Mouse (Mus musculus) 416B (cell line): ENCODE measurements around the gene Olfr279.

Experiments
- DNase-seq: peaks from one replicate; pipeline ENCODE4 v3.0.0; 2011; ENCODE audit warnings: low read depth

Gene Olfr279

DNA sequence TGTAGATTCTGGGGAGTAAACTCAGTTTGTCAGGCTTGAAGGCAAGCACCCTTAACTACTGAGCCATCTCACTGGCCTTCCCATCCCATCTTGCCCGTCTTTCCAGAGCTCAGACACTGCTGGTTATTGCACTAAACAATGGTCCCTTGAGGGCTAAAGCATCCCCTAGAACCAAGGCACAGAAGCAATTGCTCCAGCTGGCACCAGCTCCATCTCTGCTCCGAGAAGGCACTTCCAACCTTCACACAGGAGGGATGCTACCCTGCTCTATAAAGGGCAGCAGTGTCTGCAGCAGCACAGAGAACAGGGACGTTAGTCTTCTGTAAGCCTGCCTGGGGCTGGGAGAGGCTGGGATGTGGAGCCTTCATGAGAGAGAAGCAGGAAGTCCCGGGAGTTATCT, at the start of gene Olfr279:
Olfr279 (plus strand) TSS at position 301 of the 400 bp plus-strand sequence.
- no peak for DNase-seq

DNA sequence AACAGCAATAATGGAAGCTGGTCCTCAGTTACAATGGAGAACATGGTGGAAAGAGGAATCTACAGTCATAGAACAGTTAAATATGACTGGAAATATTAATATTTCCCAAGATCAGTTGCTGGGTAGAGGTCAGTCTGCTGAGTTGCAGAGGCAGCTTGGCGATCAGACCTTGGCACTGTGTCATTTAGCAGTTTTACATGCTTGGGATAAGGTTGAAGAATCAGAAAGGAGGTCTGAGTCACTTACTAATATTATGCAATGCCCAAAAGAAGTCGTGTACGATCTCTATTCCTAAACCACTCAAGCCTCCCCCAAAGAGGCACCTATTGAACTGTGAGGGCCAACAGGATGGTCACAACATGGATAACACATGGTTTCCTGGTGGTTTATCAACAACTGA, 47.6 kb upstream of the Olfr279 start:
- no peak for DNase-seq

DNA sequence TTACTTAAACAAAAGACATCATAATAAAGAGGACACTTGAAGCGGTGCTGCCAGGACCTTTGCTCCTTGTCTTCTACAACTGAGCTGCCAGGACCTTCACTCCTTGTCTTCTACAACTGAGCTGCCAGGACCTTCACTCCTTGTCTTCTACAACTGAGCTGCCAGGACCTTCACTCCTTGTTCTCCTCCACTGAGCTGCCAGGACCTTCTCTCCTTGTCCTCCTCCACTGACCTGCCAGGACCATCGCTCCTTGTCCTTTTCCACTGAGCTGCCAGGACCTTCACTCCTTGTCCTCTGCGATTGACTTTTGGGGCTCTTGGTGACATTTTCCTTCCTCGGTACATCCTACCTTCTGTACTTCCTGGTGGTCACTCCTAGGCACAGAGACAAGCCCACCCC, 43.7 kb upstream of the Olfr279 start:
- no peak for DNase-seq

DNA sequence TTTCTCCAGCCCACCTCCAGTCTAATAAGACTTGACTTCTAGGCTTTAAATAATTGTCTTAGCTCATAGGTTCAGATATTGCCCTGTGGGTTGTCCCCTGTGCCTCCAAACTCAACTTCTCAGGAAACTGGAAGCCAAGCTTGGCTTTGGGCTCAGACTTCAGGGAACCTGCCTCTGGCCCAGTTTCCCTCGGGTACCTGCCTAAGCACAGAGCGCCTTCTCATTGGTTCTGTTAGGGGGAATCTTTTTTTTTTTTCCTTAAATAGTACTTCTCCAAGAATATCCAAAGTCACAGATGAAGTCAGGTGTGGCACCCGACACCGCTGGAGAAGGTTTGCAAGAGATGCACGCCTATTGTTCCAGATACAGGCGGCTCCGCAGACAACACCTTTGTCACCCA, 39.9 kb upstream of the Olfr279 start, which contains the start of gene Olfr281:
Olfr281 (plus strand) TSS at position 301 of the 400 bp plus-strand sequence.
- no peak for DNase-seq

DNA sequence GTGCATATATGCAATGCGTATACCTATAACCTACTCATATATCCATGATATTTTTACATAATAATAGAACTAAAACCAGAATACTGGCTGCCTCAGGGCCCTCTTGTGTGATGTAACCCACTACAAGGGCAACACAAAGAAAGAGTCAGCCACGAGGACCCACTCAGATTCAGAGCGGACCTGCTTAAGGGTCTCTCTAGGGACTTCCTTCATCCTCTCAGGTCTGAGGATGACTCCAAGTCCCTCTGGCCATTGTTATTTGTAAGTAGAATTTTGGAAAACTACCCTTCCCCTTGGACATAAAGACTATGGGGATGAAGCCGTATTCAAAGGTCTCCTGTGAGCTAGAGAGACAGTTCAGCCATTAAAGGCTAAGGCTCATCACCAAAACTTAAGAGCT, 22.6 kb upstream of the Olfr279 start, which contains the start of gene OR5BS1P:
OR5BS1P (plus strand) TSS at position 301 of the 400 bp plus-strand sequence.
- DNase-seq: no peak

DNA sequence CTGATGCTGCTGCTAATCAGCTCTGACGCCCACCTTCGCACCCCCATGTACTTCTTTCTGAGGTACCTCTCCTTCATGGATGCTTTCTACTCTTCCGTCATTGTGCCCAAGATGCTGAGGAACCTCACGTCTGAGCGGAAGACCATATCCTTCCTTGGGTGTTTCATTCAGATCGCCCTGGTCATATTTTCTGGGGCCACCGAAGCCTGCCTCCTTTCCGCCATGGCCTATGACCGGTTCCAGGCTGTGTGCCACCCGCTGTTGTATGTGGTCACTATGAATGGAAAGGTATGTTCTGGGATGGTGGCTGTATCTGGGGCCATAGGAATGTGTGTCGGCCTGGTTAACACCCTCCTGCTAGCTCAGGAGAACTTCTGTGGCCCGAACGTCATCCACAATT, 20.7 kb upstream of the Olfr279 start:
- no peak for DNase-seq

DNA sequence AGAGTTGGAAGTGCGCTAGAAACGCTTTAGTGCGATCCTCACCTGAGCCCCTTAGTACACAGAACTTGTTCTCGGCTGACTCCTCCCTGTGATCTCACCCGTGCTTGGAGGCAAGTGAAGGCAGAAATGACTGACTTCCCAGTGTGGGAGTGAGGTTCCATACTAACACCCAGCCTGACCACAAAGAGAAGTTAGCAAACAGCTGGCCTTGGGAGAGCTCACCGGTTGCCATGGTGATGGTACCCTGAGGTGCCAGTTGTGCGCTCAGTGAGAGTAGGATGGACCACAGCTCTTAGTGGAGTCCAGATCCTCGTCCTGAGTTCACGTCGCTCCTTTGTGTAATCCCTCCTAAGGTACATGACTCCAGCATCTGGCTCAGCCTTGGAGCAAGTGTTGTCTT, 17.2 kb upstream of the Olfr279 start:
- DNase-seq: no peak

DNA sequence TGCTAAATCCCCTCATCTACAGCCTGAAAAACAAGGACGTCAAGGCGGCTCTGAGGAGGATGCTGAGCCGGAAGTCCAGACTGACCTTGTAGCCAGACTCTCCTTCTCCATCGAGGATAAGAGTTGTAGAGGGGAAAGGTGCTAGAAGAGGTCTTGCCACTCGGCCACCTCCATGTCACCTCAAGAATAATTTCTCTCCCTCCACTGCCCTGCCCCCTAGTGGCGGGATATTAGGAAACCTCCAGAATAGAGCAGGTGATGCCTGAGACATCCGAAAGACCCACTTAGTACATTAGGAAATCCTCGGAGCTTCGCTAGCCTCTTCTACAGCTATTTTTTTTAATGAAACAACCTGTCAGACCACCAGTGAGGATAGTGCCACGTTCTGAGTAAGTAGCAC, 16.8 kb upstream of the Olfr279 start:
- DNase-seq: peak; percentile 46

DNA sequence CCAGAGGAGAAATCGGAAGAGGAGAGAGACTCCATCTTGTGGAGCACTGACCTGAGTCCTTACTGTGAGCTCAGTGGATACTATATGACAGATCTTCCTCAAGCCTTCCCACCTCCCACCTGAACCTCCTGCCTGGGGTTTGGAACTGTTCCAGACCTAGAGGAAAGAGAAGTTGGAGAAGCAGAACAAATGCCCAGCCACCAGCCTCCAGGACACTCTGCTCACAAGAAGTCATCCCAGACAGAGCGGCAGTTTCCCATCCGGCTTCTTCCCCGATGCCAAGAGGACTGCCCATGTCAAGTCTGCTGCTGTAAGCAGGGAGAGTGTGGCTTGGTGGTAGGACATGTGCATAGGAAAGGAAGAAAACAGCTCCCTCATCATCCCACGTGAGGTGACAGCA, 15.9 kb upstream of the Olfr279 start:
- no peak for DNase-seq

DNA sequence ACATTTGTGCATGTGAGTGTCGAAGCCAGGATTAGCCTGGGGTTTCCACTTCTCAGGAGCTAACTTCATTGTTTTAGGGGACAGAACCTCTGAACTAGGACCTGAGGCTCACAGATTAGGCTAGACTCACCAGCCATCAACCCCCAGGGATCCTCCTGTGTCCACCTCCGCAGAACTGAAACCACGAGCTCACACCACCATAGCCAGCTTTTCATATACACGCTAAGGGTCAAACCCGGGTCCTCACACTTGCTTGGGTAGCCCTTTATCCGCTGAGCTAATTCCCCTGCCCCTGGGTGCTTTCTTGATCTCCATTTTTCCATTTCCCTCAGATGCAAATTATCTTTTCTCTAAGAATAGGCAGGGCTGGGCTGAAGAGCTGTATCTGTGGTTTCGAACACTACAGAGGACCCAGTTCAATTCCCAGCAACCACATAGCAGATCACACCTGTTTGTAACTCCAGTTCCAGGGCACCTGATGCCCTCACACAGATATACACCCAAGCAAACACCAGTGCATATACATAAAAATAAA, 12.6 kb upstream of the Olfr279 start:
- no peak for DNase-seq

DNA sequence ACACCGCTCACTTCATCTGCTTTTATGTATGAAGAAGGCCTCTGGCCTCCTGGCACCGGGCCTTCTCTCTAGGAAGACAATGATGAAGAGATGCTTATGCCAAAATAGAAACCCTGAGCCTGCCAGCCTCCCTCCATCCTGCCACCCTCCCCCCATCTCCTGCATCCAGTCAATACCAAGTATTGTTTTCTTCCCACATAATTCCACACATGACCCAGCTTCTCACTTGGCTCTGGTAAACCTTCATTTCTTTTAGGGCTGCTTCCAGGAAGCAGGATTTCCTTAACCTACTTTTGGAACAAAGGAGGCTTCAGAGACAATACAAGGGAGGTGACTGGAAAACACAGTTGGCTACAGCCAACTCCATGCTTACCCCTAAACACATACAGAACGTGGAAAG, 9.5 kb upstream of the Olfr279 start, which contains the start of gene Lalba:
Lalba (minus strand) TSS at position 21 of the 400 bp plus-strand sequence.
- no peak for DNase-seq

DNA sequence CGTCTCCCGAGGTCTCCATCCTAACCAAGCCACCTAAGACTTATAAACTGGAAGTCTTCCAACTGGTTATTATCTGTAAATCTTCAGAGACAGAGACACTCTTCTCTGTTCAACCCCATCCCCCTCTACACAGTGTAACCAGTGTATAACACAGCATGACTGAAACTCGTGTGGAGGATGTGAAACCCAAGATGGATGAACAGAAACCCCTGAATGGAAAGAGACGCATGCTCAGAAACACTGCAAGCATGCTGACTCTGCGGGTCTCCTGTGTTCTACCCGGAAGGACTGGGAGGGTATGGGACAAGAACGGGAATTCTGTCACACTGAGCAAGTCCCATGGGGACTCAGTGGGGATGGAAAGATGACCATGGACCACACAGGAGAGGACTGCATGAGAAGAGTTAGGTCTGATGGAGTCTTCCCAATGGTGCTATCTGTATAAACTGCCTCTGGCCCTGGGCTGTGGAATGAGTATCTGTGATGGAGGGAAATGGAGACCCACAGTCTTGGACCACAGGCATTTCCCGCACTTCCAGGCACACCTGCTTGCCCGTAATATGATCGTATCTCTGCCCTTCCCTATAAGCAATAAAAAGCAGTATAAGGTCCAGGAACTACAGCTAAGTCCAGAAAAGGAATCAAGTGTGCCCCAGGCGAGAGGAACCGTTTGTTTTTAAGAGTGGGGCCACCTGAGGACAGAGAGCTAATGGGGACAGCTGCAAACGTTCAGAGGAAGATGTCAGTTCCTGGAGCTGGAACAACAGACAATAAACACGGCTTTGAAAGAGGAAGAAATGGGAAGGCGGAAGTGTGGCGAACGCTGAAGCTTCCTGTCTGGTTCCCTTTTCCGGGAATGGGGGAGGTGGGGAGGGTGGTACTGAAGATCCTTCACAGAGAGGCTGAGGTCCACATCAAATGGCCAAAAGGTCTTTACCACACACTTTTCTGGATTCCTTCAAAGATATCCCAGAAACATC, 8.0 kb upstream of the Olfr279 start:
- DNase-seq: no peak

DNA sequence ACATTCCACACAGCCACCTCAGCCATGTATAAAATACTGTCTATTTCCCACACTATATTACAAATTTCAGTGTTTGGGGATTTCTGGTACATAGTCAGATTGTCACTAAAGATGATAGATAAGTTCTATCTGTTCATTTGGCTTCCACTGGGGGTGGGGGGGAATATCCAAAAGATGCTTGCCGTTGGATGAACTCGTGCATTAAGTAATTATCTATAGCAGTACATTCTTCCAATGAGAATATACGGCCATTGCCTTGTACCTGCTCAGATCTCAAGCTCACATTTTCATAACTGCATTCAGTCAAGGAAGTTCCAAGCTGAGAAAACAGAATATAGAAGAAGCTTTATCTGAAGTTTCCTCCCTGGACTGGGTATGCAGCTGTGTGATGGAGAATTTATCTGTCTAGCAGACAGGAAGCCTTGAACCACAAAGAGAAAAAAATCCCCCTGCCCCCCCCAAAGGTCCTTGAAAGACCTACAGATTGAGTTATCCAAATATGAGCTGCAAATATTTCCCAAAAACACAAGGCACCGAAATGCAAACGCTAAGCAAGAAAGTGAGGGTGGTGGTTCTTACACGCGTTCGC, 5.7 kb upstream of the Olfr279 start:
- peak; percentile 49 for DNase-seq

DNA sequence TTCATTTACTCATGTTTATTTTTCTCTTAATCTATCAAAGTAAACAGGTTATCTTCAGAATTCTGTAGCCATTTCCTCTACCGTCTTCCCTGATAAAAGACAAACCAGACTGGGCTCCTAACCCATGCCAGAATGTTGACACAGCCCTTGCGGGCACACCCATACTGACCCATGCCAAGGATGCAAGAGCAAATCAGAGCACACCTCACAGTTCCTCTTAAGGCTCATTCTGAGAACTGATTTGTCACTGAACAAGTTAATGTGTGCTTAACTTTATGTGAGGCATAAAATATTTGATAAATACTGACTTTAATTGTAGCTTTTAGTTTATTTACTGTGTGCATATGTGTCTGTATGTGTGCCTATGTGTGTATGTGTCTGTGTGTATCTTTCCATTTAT, 870 bp upstream of the Olfr279 start:
- no peak for DNase-seq

DNA sequence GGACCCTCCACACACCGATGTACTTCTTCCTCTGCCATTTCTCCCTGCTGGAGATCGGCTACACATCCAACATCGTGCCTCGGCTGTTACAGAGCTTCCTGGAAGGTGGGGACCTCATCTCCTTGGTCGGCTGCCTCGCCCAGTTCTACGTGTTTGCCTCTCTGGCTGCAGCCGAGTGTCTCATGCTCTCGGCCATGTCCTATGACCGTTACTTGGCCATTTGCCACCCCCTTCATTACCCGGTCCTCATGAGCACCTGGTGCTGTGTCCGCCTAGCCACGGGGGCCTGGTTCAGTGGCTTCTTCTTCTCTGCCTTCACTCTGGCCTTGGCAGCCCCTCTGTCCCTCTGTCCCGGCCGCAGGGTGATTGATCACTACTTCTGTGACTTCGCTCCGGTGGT, 5.4 kb downstream of the Olfr279 start:
- no peak for DNase-seq

DNA sequence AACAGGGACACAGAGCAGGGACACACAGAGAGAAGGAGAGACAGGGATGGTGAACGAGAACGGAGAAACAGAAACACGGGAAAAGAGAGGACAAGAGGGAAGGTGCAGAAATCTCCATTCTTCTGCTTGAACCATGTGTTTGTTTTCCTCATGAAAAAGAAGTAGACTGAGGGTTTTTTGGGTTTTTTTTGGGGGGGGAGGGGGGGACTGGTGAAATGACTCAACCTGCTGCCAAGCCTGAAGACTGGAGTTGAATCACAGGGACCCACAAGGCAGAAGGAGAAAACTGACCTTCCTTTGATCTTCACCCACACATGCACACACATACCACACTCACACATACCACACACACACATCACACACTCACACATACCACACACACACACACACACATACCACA, 11.1 kb downstream of the Olfr279 start:
- no peak for DNase-seq

DNA sequence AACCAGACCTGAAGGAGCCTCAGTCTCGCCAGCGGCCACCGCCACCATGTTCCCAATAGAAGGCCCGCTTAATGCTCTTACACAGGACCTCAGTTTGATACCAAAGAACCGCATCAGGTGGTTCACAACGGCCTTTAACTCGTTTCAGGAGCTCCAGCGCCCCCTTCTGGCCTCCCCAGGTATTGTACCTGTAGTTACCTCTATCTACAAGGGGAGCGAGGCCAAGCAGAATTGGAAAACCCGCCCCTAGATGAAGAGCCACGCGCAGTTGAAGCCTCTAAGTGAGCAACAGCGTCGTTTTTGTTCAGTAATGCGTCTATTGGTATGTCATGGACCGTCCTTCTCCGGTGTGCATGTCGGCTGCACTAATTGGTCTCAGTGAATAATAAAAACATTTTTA, 12.3 kb downstream of the Olfr279 start:
- DNase-seq: peak; percentile 81

DNA sequence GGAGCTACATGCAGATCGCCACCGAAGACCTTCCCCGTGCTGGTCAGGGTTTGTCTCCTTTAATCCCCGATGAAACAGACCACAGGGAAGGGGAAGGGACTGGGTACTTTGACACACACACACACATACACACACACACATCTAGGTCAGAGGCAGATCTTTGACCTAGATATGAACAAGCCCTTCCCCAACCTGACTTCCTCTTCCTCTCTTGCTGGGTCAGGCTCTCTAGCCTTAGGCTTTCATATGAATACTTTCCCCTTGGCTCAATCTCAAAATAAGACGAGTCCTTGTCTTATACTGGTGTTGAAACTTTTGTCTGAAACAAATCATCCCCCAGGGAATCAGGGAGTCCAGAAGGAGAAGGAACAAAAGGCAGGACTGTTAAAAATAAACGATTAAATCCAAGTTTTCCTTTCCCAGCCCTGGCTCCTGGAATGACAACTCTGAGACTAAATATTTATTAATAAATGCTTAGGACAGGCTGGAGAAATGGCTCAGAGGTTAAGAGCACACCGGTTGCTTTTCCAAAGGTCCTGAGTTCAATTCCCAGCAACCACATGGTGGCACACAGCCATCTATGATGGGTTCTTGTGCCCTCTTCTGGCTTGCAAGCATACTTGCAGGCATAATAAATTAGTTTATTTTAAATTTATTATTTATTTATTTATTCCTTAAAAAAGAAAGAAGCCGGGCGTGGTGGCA, 14.2 kb downstream of the Olfr279 start:
- DNase-seq: peak; percentile 83

DNA sequence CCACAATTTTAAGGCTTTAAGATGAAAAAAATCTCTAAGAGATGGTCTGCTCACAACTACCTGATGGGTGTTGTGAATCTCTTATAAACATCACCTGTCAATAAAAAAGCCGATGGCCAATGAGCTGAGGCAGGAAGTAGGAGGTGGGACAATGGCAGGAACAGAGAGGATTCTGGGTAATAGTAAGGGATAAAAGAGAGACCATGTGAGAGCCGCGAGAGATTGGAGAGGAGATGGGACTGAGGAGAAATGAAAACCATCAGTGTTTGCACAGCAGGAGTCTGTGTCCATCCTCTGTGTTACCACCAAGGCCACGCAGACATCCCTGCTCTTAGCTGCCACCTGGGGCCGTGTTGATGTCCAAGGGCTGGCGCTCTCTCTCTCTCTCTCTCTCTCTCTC, 15.1 kb downstream of the Olfr279 start:
- peak; percentile 52 for DNase-seq

DNA sequence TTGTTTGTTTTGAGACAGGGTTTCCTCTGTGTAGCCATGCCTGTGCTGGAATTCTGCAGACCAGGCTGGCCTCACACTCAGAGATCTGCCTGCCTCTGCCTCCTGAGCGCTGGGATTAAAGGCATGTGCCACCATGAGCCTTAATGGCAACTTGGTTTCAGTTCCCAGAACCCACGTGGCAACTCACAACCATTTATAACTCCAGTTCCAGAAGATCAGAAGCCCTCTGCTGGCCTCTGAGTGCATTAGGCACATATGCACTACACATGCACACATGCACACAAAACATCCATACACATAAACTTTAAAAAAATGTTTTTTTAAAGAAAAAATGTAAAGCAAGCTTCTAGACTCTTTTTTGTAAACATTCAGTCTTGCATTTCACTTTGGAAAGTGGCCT, 17.2 kb downstream of the Olfr279 start:
- no peak for DNase-seq

DNA sequence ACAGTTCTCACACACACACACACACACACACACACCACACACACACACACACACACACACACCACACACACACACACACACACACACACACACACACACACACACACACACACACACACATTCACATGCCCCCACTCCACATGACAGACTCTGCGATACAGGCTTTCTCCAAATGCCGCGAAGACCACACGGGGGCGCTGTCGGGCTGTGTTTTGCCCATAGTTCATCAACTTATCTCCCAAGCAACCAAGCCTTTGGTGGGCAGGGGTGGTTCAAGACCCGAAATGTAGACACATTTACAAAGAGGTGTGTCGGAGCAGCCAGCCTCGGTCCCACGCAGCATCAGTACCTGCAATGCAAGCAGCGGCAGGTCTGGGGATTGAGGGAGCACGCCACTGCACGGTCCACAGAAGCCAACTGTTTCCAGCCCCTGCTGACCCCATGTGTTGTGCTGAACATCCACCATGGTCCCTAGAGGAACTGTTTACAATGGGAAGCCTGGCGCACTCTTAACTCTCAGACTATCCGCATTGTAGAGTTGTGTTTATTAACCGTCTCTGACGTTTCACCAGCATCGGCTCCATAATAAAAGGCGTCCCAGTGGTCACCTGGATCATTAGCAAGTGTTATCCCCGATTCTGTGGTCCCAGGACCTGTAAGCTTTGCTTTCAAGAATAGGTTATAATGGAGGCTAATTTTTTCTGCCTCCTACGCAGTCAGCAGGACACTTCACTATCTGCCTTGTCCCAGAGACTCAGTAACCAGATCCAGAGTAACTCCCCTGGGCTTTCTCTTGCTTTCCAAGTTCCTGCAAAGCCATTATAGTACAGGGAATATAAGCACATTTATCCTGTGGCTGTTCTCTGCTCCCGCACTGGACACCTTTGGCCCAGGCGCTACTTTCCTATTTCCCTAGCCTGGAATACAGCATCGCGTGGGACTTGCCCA, 18.5 kb downstream of the Olfr279 start:
- peak; percentile 80 for DNase-seq
